Mouse (Mus musculus) liver, postnatal 0 days (tissue): Measurements from ENCODE around the gene Krr1. TPM values are rescaled to one million over a fixed set of nuclear protein-coding genes. Genes with fewer than 3 reads are reported as not detected.

Experiments
- ATAC-seq: fragments of 200-750 bp; cut with Nextera tagmentation; 2 replicates; pipeline ENCODE4 v1.8.0; 2017; ENCODE audit warnings: mild to moderate bottlenecking, moderate library complexity
- DNase-seq: peaks from one replicate; pipeline ENCODE4 v3.0.0-alpha.2; 2016
- H3K27ac ChIP-seq: fragments of 300-500 bp; sonication (generic); 2 replicates; pipeline ENCODE4 v1.5.1; 2014; ENCODE audit warnings: antibody characterized with exemption, moderate library complexity, mild to moderate bottlenecking, low read depth
- H3K27me3 ChIP-seq: fragments of 300-500 bp; sonication (generic); 2 replicates; pipeline ENCODE4 v1.6.1; 2014; ENCODE audit warnings: low read length, control low read depth, mixed read lengths; ENCODE audit not compliant: insufficient read depth
- H3K36me3 ChIP-seq: fragments of 300-500 bp; sonication (generic); replicated peaks from 2 replicates; pipeline ENCODE4 v1.6.1; 2014; ENCODE audit warnings: mild to moderate bottlenecking, control low read depth, low read length, moderate library complexity, mixed read lengths; ENCODE audit not compliant: insufficient read depth
- H3K4me1 ChIP-seq: fragments of 300-500 bp; sonication (generic); 2 replicates; pipeline ENCODE4 v1.6.1; 2014; ENCODE audit warnings: antibody characterized with exemption, mild to moderate bottlenecking, control low read depth; ENCODE audit not compliant: insufficient read depth
- H3K4me2 ChIP-seq: fragments of 300-500 bp; sonication (generic); 2 replicates; pipeline ENCODE4 v1.6.1; 2014; ENCODE audit warnings: low read depth, mild to moderate bottlenecking, low read length, moderate library complexity, mixed read lengths
- H3K4me3 ChIP-seq: fragments of 300-500 bp; sonication (generic); 2 replicates; pipeline ENCODE4 v1.5.1; 2014; ENCODE audit warnings: low read depth, low read length
- H3K9ac ChIP-seq: fragments of 300-500 bp; sonication (generic); replicated peaks from 2 replicates; pipeline ENCODE4 v1.6.1; 2014; ENCODE audit warnings: mild to moderate bottlenecking, moderate library complexity
- H3K9me3 ChIP-seq: fragments of 300-500 bp; sonication (generic); 2 replicates; pipeline ENCODE4 v1.6.1; 2016; ENCODE audit warnings: mild to moderate bottlenecking, control low read depth, low read length, mixed read lengths
- CTCF ChIP-seq: sonication (generic); IDR thresholded peaks from 2 replicates; pipeline ENCODE4 v1.5.1; 2016; ENCODE audit warnings: antibody characterized with exemption, low read depth
- EP300 ChIP-seq: IDR thresholded peaks from 2 replicates; pipeline ENCODE4 v1.6.1; 2016; ENCODE audit warnings: antibody characterized with exemption, low read depth, mild to moderate bottlenecking
- WGBS: fragments of 180-500 bp; shearing (Covaris S2); extraction: QIAGEN DNeasy Blood & Tissue Kit; methylation state at CpG from one replicate; pipeline ENCODE4 v1.1.7; 2014; ENCODE audit not compliant: insufficient replicate concordance; 5-methylcytosine and 5-hydroxymethylcytosine counted together
- polyA plus RNA-seq: library from polyadenylated mRNA; unstranded; fragments of >200 nt; fragmentation: Nextera tagmentation; extraction: Ambion mirVana; gene quantifications from 2 replicates; pipeline ENCODE4 v1.2.1, GENCODE M21; 2015

The Krr1 gene
- polyA plus RNA-seq, 1 experiment from 2014 or later = 11.6 TPM

- 48% methylated on average over 11 of the region's 11 CpGs for WGBS
- Histone ChIP-seq H3K9ac (no peak overlapping the region), H3K36me3 (no peaks in the 10 kb centered on the region), H3K4me2 (peak overlapping the region; percentile 65), H3K27me3 (no peaks in the 10 kb centered on the region), H3K9me3 (no peaks in the 10 kb centered on the region), H3K4me3 (peak overlapping the region; percentile 26), H3K27ac (peak overlapping the region; percentile 61), H3K4me1 (peaks cover 3% of the 10 kb centered on the region; the same call in 1 of the 2 replicates)
- ATAC-seq = no peak; the same call in 1 of the 2 replicates
- DNase-seq = no peak
- TF ChIP-seq EP300 (no peak), CTCF (no peak)
Measured at GRCm38 (mm10) chr10:111995803-111996548, 23.5 kb downstream of the Krr1 start.

GRCm38 (mm10) chr10:111996549-111996904 lies 24.1 kb downstream of the Krr1 start:
- H3K27ac ChIP-seq = peak overlapping the region; percentile 61
- ATAC-seq (peak; percentile 56; the same call in 1 of the 2 replicates), DNase-seq (no peak)
- H3K27me3 ChIP-seq = no peaks in the 10 kb centered on the region
- 39% methylated on average over 7 of the region's 7 CpGs for WGBS
- no peak overlapping the region for H3K9ac ChIP-seq
- no peaks in the 10 kb centered on the region for H3K36me3 ChIP-seq
- H3K9me3 ChIP-seq = no peaks in the 10 kb centered on the region
- H3K4me3 ChIP-seq = peak overlapping the region; percentile 26
- peak overlapping the region; percentile 65 for H3K4me2 ChIP-seq
- TF ChIP-seq CTCF (no peak), EP300 (no peak)
- peaks cover 6% of the 10 kb centered on the region for H3K4me1 ChIP-seq

- DNase-seq = no peak
- ATAC-seq = peak; percentile 52; the same call in 1 of the 2 replicates
- Histone ChIP-seq H3K27ac (peak overlapping the region; percentile 61), H3K4me1 (peaks cover 10% of the 10 kb centered on the region), H3K9ac (no peak overlapping the region), H3K36me3 (no peaks in the 10 kb centered on the region), H3K4me3 (peak overlapping the region; percentile 26), H3K27me3 (no peaks in the 10 kb centered on the region), H3K4me2 (peak overlapping the region; percentile 65), H3K9me3 (no peaks in the 10 kb centered on the region)
- TF ChIP-seq EP300 (no peak), CTCF (no peak)
- 33% methylated on average over 8 of the region's 8 CpGs for whole genome bisulfite sequencing
Measured at GRCm38 (mm10) chr10:111996911-111997347, 24.5 kb downstream of the Krr1 start.

- Histone ChIP-seq H3K36me3 (no peaks in the 10 kb centered on the region), H3K9me3 (no peaks in the 10 kb centered on the region), H3K27ac (no peak overlapping the region), H3K27me3 (no peaks in the 10 kb centered on the region), H3K9ac (no peak overlapping the region), H3K4me1 (peaks cover 16% of the 10 kb centered on the region), H3K4me3 (no peak overlapping the region), H3K4me2 (no peak overlapping the region; the same call in 1 of the 2 replicates)
- ATAC-seq (no peak), DNase-seq (no peak)
- no peak for TF ChIP-seq EP300
- no peak for TF ChIP-seq CTCF
Measured at GRCm38 (mm10) chr10:111997671-111998070, 25.2 kb downstream of the Krr1 start.

- WGBS = 55% methylated on average over 3 of the region's 3 CpGs
Measured at GRCm38 (mm10) chr10:111999765-112000164, 27.3 kb downstream of the Krr1 start.

GRCm38 (mm10) chr10:112000568-112000967 lies 28.1 kb downstream of the Krr1 start:
- Histone ChIP-seq H3K27ac (no peak overlapping the region), H3K4me1 (peaks cover 21% of the 10 kb centered on the region), H3K27me3 (no peaks in the 10 kb centered on the region), H3K9me3 (no peaks in the 10 kb centered on the region), H3K36me3 (no peaks in the 10 kb centered on the region), H3K4me3 (no peak overlapping the region), H3K9ac (no peak overlapping the region), H3K4me2 (no peak overlapping the region; the same call in 1 of the 2 replicates)
- 46% methylated on average over 5 of the region's 5 CpGs for WGBS
- DNase-seq (no peak), ATAC-seq (peak; percentile 12; the same call in 1 of the 2 replicates)
- TF ChIP-seq CTCF (no peak), EP300 (no peak)

More at GRCm38 (mm10) chr10:111999765-112000164, 27.3 kb downstream of the Krr1 start:
- Histone ChIP-seq H3K27me3 (no peaks in the 10 kb centered on the region), H3K9ac (no peak overlapping the region), H3K27ac (no peak overlapping the region), H3K4me1 (peaks cover 21% of the 10 kb centered on the region), H3K4me3 (no peak overlapping the region), H3K4me2 (no peak overlapping the region), H3K36me3 (no peaks in the 10 kb centered on the region), H3K9me3 (no peaks in the 10 kb centered on the region)
- DNase-seq = no peak
- TF ChIP-seq CTCF = no peak
- TF ChIP-seq EP300 = no peak
- no peak for ATAC-seq
